Mouse (Mus musculus): ENCODE results near the gene Fam171a2. TPM values are rescaled to one million over a fixed set of nuclear protein-coding genes. Genes with fewer than 3 reads are reported as not detected.
A peak's percentile ranks its signal among the peaks of the same experiment; 100 is the strongest.
"Not testable (repeated sequence)": the region's sequence is repeated elsewhere in the genome, so short reads cannot be mapped to it uniquely, and the experiment has no call there.

The Fam171a2 gene
- polyA plus RNA-seq, 1 experiment from 2014 or later, result 18.4 TPM

- H3K4me1 ChIP-seq (replicated peaks), result peaks cover 75% of the 10 kb centered on the region
Measured at GRCm38 (mm10) chr11:102395250-102395649, 52.2 kb downstream of the Fam171a2 start.

DNA sequence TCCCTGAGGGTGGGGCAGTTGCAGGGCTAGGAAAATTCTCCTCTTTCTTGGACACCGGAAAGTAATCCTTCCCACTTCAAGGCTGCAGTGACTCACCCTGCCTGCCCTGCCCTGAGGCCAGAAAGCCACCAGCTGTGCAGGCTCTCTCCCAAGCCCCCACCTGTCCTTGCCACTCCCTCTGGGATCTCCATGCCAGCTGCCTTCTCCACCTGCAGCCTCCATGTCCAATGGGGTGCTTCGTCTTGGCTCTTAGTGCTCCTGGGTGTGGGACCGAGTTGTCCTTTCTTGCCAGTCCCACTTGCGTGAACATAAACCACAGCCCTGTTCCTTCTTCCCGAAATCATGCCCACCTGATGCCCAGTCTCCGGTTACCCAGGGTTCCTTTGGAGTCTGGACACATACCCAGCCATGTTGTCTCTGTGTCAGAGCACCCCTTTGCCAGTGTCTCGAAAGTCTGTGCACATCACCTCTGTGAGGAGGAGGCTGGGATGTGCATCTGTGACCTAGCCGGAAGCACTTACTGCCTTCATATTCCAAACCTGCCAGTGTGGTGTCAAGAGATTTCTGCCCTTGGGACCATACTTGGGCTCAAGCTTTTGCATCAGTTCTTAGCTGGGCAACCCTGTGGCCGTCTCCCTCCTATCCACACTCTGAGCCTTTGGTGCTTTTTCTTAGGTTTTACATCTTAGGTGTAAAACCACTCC is 52.9 kb downstream of the Fam171a2 start:
- WGBS, result 70% methylated on average over 9 of the region's 9 CpGs
- Histone ChIP-seq H3K4me1 (replicated peaks) (peaks cover 68% of the 10 kb centered on the region), H3K36me3 (peaks cover 16% of the 10 kb centered on the region), H3K4me2 (replicated peaks) (peak overlapping the region; percentile 96), H3K4me3 (replicated peaks) (peak overlapping the region; percentile 89), H3K27ac (peak overlapping the region; percentile 97), H3K9me3 (no peaks in the 10 kb centered on the region), H3K27me3 (peaks cover 22% of the 10 kb centered on the region), H3K9ac (replicated peaks) (peak overlapping the region; percentile 95)
- ATAC-seq, result 0 out of 2 replicates have a peak, but pooled peaks have one; percentile 1

More at GRCm38 (mm10) chr11:102395250-102395649, 52.2 kb downstream of the Fam171a2 start:
- Histone ChIP-seq H3K27me3 (peaks cover 27% of the 10 kb centered on the region), H3K9me3 (no peaks in the 10 kb centered on the region), H3K36me3 (peaks cover 23% of the 10 kb centered on the region), H3K27ac (peak overlapping the region; percentile 97), H3K4me3 (replicated peaks) (peak overlapping the region; percentile 89), H3K9ac (replicated peaks) (peak overlapping the region; percentile 95), H3K4me2 (replicated peaks) (peak overlapping the region; percentile 96)
- no peak for ATAC-seq
- WGBS, result 2% methylated on average over 5 of the region's 5 CpGs

- 4% methylated on average over 17 of the region's 17 CpGs for WGBS
- Histone ChIP-seq H3K4me2 (replicated peaks) (peak overlapping the region; percentile 96), H3K27ac (peak overlapping the region; percentile 97), H3K4me3 (replicated peaks) (peak overlapping the region; percentile 89), H3K27me3 (peaks cover 15% of the 10 kb centered on the region), H3K36me3 (peaks cover 9% of the 10 kb centered on the region), H3K4me1 (replicated peaks) (peaks cover 61% of the 10 kb centered on the region), H3K9ac (replicated peaks) (peak overlapping the region; percentile 95), H3K9me3 (no peaks in the 10 kb centered on the region)
- peak; percentile 55 for ATAC-seq
Measured at GRCm38 (mm10) chr11:102393719-102394420, 53.6 kb downstream of the Fam171a2 start.

- Histone ChIP-seq H3K9me3 (no peaks in the 10 kb centered on the region), H3K9ac (replicated peaks) (peak within 1 kb of the TSS; percentile 95), H3K4me1 (replicated peaks) (peaks cover 55% of the 10 kb centered on the region), H3K27me3 (peaks cover 10% of the 10 kb centered on the region), H3K36me3 (peaks cover 4% of the 10 kb centered on the region), H3K4me2 (replicated peaks) (peak within 1 kb of the TSS; percentile 96), H3K4me3 (replicated peaks) (peak within 1 kb of the TSS; percentile 89), H3K27ac (peak within 1 kb of the TSS; percentile 97)
- peak; percentile 89 for ATAC-seq
- WGBS, result under 1% methylated on average over 33 of the region's 34 CpGs
Measured at GRCm38 (mm10) chr11:102393238-102393634, 54.2 kb downstream of the Fam171a2 start, which contains the start of gene Rundc3a. Rundc3a (plus strand) TSS chr11:102393403.

- H3K9ac ChIP-seq (replicated peaks), result peak overlapping the region; percentile 72
- peak overlapping the region; percentile 89 for H3K4me3 ChIP-seq (replicated peaks)
- 19% methylated on average over 15 of the region's 15 CpGs for WGBS
- peak overlapping the region; percentile 97 for H3K27ac ChIP-seq
- 0 out of 2 replicates have a peak, but pooled peaks cover 4% of the 10 kb centered on the region for H3K27me3 ChIP-seq
- peaks cover 49% of the 10 kb centered on the region for H3K4me1 ChIP-seq (replicated peaks)
- ATAC-seq, result peak; percentile 66; the same call in 1 of the 2 replicates
- no peaks in the 10 kb centered on the region for H3K9me3 ChIP-seq
- peak overlapping the region; percentile 96 for H3K4me2 ChIP-seq (replicated peaks)
- H3K36me3 ChIP-seq, result no peaks in the 10 kb centered on the region
Measured at GRCm38 (mm10) chr11:102392441-102393237, 54.8 kb downstream of the Fam171a2 start.

- not testable (repeated sequence) for H3K27me3 ChIP-seq; H3K4me2 ChIP-seq (replicated peaks); H3K4me3 ChIP-seq (replicated peaks); H3K36me3 ChIP-seq; H3K9ac ChIP-seq (replicated peaks); H3K27ac ChIP-seq; ATAC-seq; H3K9me3 ChIP-seq
- peaks cover 17% of the 10 kb centered on the region for H3K4me1 ChIP-seq (replicated peaks)
- WGBS, result 92% methylated on average over 4 of the region's 5 CpGs
Measured at GRCm38 (mm10) chr11:102389436-102389835, 58.0 kb downstream of the Fam171a2 start.

Small RNA genes lying within 50 kb of the gene (microRNA-seq; reads per million reads assigned to microRNA genes)
- not detected for gene Mir6930

Other genes starting within 250 kb of the Fam171a2 start
- gene Hdac5, start 217.5 kb downstream of the Fam171a2 start, polyA plus RNA-seq (2015; fragmentation: Nextera tagmentation; extraction: Ambion mirVana), result 80.5 and 106 TPM in 2 replicates
- gene BC030867, start 198.8 kb downstream of the Fam171a2 start, polyA plus RNA-seq (2015; fragmentation: Nextera tagmentation; extraction: Ambion mirVana), result 4.6 and 5.6 TPM in 2 replicates
- not detected in 2 replicates for gene Asb16, start 178.9 kb downstream of the Fam171a2 start, polyA plus RNA-seq (2015; fragmentation: Nextera tagmentation; extraction: Ambion mirVana)
- 79.0 and 83.4 TPM in 2 replicates for gene Tmub2, start 162.8 kb downstream of the Fam171a2 start, polyA plus RNA-seq (2015; fragmentation: Nextera tagmentation; extraction: Ambion mirVana)
- gene Atxn7l3, start 151.1 kb downstream of the Fam171a2 start, polyA plus RNA-seq (2015; fragmentation: Nextera tagmentation; extraction: Ambion mirVana), result 28.4 and 30.1 TPM in 2 replicates
- gene Ubtf, start 127.9 kb downstream of the Fam171a2 start, polyA plus RNA-seq (2015; fragmentation: Nextera tagmentation; extraction: Ambion mirVana), result 85.2 and 90.3 TPM in 2 replicates
- gene Slc4a1, start 81.5 kb downstream of the Fam171a2 start, polyA plus RNA-seq (2015; fragmentation: Nextera tagmentation; extraction: Ambion mirVana), result 4.3 and 4.8 TPM in 2 replicates
- 131 and 153 TPM in 2 replicates for gene Rundc3a, start 54.3 kb downstream of the Fam171a2 start, polyA plus RNA-seq (2015; fragmentation: Nextera tagmentation; extraction: Ambion mirVana)
- gene Slc25a39, start 39.7 kb downstream of the Fam171a2 start, polyA plus RNA-seq (2015; fragmentation: Nextera tagmentation; extraction: Ambion mirVana), result 141 and 154 TPM in 2 replicates
- 57.4 and 61.8 TPM in 2 replicates for gene Grn, start 17.4 kb downstream of the Fam171a2 start, polyA plus RNA-seq (2015; fragmentation: Nextera tagmentation; extraction: Ambion mirVana)
- gene Itga2b, start 22.4 kb upstream of the Fam171a2 start, polyA plus RNA-seq (2015; fragmentation: Nextera tagmentation; extraction: Ambion mirVana), result 4.9 and 6.0 TPM in 2 replicates
- gene Gpatch8, start 108.7 kb upstream of the Fam171a2 start, polyA plus RNA-seq (2015; fragmentation: Nextera tagmentation; extraction: Ambion mirVana), result 84.5 and 87.6 TPM in 2 replicates
- 4.2 and 5.3 TPM in 2 replicates for gene Gm11627, start 131.8 kb upstream of the Fam171a2 start, polyA plus RNA-seq (2015; fragmentation: Nextera tagmentation; extraction: Ambion mirVana)
- 10.8 and 13.2 TPM in 2 replicates for gene Fzd2, start 156.7 kb upstream of the Fam171a2 start, polyA plus RNA-seq (2015; fragmentation: Nextera tagmentation; extraction: Ambion mirVana)
- 0.04 and 0.05 TPM in 2 replicates for gene Meioc, start 216.0 kb upstream of the Fam171a2 start, polyA plus RNA-seq (2015; fragmentation: Nextera tagmentation; extraction: Ambion mirVana)